Mouse (Mus musculus): ENCODE data around the gene Bcl6b.

Bcl6b gene

DNA sequence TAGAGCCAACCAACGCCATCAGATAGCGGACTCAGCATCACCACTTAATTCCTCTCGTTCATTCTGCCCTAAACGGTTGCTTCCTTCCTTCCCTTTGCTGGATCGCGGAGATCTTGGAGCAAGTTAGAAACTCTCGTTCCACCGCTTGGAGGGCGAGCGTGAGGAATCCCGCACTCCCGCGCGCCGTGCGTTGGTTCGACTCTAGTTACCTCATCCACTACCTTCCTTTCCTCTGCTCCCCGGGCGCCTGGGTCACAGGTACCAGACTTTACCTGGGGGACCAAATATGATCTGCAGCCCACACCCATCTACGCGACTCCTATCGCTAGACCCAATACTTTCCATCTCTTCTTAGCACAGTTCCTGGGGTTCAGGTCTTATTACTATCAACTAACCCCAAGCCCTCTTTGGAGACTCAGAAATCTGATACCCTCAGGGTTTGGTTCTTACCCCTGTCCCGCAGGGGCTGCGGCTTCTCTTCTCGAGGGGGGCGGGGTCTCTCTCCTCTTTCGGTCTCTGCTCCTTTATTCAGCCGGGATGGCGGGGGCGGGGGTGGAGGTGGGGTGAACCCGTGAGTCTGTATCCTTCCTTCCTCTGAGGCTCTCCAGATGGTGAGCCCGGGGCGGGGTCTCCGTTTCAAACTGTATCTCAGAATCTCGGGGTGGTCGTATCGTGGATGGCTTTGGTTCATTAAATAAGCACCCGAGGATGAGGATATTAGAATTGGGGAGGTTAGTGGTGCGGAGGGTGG, at the start of gene Bcl6b:
Bcl6b (minus strand) TSS at position 539 of the 751 bp plus-strand sequence.
- peak; percentile 70 to 77 for DNase-seq

DNA sequence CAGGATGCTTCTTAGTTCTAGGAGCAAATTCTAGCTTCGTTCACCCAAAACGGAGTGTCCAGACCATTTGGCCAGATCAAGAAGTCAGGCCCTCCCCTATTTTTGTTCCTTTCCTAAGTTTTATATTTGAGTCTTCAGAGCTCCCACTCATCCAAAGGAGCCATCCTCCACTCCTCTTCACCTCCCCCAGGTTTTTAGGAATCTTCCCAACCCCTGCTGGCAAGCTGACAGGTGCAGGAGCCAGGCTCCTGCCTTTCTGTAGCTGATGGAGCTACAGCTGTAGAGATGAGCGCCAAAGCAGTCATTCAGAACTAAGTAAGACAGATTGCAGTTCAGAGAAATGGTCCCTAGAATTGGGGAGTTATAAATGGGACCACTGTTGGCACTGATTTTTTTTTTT, 49.4 kb upstream of the Bcl6b start:
- DNase-seq, result no peak

DNA sequence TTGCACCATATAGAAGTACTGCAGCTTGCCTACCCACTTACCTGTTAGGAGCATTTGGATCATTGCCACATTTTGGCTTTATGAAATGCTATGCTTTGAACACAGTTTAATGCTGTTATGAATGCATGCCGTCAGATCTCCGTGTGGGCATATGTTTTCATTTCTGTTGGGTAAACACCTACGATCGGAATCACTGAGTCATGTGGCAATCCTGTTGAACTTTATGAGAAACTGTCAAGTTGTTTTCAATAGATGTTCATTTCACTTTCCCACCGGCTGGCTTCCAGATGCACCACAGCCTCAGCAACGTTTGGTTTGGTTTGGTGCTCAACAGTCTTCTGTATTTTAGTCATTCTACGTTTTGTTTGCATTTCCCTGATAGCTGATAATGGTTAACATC, 42.0 kb upstream of the Bcl6b start:
- no peak for DNase-seq

DNA sequence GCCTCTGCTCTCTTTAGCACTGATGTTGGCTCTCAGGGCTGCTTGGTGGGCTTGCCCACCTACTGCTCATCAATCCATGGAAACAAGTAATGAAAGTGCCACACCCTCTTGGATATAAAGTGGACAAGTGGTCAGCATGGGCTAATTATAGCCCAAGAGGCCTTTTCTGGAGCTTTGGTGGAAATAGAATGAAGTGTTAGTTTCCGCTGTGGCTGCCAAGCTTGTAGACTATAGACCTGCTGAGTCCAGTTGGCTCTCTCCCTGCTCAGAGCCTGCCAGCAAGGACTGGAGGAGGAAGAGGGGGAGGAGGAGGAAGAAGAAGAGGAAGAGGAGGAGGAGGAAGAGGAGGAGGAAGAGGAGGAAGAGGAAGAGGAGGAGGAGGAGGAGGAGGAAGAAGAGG, 36.8 kb upstream of the Bcl6b start:
- DNase-seq, result peak; percentile 22 to 48

DNA sequence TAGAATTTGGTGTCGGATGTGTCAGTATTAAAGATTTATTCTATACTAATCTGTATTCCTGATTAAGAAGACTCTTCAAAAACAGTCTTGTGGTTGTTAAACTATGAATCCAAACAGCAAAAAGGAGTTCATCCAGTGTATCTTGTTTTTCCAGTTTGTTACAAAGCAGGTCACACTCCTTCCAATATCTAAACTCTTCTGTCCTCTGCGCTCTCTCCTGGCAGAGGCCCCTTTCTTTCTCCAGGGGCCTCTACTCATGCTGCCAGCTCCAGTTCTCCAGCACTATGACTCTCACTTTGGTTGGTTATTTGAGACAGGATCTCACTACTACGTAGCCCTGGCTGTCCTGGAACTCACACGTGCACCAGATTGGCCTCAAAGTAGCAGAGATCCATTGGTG, 36.2 kb upstream of the Bcl6b start:
- no peak for DNase-seq

DNA sequence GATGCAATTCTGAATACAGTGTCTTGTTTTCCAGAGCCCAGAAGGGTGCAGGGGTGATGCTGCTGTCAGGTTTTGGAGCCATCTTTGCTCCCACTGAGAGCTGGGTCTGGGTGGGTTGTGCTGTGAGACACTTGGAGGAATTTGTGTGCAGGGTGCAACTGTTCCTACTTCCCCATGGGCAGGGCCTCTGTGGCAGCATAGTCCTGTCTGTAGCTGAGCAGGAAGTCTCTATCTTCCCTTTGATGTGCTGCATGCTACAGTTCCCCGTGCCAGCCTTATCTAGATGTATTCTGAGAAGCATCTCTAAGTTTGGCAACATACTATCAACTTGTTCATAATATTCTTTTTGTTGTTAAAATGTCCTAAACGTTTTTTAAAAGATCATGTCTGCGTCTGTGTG, 35.7 kb upstream of the Bcl6b start:
- no peak for DNase-seq

DNA sequence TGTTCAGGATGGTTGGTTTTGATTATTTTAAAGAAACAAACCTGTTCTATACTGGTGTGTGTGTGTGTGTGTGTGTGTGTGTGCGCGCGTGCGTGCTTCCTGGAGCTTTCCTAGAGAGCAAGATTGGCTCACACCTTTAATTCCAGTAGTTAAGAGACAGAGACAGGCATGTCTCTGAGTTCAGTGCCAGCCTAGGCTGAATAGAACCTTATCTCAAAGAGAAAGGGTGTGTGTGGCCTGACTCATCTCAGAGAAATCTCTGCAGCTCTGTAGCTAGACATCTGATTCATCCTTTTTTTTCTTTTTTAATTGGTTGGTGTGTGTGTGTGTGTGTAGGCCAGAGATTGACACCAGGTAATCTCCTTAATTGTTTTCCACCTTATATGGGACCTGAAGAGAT, 29.4 kb upstream of the Bcl6b start:
- DNase-seq, result no peak

DNA sequence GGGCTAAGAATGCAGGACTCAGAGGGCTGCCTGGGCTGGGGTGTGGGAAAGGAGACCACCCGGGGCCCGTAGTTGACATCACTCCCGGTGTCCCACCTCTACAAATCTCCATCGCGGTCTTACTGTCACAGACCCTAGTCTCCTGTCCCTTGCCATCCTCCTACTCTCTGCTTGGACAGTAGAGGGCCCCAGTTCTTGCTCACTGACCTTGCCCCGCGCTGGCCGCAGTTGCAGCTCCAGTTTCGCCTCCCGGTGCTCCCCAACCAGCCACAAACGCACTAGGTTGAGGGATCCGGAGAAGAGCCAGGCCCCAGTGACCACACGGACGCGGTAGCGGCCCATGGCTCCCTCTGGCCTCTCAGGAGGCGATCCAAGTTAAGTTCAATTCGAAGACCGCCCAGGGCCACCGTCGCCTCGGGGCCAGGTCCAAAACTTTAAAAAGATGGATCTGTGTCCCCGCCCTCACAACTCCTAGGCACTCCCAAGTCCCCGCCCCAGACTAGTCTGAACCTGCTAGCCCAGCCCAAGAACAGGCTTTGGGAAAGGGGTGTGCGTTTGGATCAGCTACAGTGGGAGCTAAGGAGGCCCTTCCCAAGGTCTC, 25.4 kb upstream of the Bcl6b start, which contains the start of gene Alox12:
Alox12 (minus strand) TSS at position 423 of the 601 bp plus-strand sequence.
- DNase-seq, result peak; percentile 69 to 84

DNA sequence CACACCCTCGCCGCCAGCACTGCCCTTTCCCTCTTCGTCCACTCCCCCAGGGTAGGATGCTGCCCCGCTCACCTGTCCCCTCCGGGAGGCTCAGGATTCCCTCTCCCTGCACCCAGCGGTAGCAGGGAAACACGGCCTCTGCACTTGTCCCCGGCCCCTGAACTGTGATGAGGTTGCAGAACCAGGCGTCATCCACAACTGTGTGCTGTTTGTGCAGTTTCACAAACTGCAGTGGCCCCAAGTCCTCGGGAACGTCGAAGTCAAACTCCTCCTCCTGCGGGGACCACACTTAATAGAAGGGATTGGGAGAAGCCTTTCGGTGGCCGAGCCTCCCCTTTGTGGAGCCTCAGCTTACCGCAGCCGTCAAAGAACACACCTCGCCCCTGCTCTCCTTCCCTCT, 24.7 kb upstream of the Bcl6b start:
- DNase-seq, result no peak

DNA sequence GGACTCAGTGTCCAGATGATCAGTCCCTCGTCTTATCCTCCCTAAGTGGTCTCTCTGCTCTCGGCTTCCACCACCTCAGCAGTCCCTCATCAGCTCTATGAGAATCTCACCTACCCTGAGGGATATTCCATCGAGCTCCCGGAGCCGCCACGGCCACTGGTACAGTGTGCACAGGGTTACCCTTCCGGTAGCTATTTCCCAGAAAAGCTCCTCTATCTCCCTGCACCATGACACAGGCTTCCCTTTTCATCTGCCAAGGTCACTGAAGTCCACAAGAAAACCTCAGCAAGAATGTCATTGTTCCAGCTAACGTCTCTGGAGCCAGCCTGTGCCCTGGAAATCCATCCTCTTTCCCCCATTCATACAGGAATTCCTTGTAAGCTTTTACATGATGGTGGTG, 22.3 kb upstream of the Bcl6b start:
- DNase-seq, result no peak

DNA sequence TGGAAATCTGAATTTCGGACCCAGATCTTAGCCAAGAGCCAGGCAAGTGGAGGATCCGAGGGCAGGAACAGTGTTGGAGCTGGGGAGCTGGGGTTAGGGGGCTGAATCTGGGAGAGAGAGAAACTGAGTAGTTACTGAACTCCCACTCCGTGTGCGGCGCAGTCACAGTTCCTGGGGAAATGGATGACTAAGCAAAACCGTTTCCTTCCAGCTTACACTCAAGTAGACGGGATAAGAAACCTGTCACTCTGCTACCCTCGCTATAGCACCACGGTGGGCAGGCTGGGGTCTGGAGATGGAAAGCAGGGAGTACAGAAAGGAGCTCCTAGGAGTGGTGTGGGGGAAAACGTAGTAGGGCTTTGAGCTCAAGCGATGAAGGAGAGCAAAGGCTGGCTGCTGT, 20.6 kb upstream of the Bcl6b start:
- peak in 1 of 2 experiments; percentile 20 for DNase-seq

DNA sequence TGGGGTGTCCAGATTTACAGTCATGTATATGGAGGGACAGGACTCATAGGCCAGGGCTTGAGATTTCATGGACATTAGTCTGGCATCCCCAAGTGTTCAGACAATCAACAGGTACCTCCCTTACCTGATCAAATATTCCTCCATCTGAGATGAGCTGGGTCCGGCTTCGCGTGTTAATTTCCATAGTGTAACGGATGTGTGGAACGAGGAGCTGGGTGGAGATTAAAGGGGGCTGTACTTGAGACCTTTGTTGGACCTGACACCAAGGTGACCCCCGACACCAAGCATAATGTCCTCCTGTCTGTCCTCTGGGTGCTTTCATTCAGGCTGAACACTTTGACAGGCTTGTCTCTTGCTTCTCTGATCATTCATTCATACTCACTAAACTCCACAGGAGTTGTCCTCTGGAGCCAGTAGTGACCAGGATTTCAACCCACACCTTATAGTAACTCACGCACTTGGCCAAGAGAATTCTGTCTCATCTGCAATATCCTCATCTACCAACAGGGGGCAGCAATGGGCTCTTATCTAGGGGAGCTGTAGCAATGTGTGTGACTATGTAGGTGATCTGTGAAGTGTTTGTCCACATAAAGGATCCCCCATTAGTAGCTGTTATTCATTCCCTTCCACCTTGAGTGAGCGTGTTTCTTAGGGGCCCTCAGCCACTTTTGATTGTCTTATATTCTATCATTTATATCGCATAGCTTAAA, 17.7 kb upstream of the Bcl6b start:
- peak; percentile 57 to 87 for DNase-seq

DNA sequence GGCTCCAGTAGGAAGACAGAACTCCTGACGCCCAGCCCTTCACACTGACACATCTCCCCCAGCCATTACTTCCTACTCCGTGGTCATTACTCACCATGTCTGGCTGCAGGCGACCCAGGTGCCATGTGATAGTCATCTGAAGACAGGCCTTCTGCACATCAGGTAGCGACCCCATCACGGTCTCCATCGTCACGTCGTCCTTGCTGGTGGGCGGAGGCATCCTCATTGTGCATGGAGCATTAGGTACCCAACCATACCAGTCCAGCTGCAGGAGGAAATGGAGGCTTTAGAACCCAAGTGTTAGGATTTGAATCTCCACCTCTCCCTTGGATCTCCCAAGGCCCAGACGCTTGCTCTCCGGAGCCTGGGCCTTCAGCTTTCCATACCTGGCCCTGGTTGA, 13.0 kb upstream of the Bcl6b start:
- peak in 1 of 2 experiments; percentile 36 for DNase-seq

DNA sequence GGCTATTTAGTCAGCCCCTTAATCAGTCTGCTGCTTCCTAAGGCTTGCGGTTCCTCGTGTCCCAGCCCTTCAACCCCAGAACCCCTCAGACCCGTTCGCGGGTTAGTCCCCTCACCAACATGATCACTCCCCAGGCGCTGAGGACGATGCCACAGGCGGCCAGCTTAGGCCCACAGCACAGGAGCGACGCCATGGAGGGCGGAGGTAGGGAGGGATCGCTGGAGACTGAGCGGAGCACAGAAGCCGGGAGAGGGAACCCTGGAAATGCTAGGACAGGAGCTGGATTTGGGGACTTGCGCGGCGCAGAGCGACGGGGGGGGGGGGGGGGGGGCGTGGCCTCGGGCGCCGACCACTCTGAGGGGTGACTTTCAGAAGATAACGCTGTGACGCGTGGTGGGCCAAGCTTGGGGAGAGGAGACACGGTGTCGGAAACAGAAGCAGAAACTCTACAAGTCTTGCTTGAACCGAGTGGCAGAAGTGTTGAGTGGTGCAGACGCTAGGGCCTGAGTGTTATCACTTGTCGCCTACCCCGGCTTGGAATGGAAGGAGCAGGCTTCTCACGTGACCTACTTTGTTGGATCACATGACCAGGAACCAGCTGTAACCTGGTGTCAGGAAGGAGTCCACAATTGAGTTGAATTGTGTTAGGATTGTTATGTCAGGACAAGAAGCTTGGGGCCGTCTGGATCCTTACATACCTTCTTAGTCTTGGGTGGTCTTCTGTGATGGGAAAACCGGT, 10.1 kb upstream of the Bcl6b start, which contains the start of the genes Gm21988 and Rnasek:
Gm21988 (minus strand) TSS at position 290 of the 739 bp plus-strand sequence.
Rnasek (minus strand) TSS at position 302 of the 739 bp plus-strand sequence.
- DNase-seq, result peak; percentile 87 to 90

DNA sequence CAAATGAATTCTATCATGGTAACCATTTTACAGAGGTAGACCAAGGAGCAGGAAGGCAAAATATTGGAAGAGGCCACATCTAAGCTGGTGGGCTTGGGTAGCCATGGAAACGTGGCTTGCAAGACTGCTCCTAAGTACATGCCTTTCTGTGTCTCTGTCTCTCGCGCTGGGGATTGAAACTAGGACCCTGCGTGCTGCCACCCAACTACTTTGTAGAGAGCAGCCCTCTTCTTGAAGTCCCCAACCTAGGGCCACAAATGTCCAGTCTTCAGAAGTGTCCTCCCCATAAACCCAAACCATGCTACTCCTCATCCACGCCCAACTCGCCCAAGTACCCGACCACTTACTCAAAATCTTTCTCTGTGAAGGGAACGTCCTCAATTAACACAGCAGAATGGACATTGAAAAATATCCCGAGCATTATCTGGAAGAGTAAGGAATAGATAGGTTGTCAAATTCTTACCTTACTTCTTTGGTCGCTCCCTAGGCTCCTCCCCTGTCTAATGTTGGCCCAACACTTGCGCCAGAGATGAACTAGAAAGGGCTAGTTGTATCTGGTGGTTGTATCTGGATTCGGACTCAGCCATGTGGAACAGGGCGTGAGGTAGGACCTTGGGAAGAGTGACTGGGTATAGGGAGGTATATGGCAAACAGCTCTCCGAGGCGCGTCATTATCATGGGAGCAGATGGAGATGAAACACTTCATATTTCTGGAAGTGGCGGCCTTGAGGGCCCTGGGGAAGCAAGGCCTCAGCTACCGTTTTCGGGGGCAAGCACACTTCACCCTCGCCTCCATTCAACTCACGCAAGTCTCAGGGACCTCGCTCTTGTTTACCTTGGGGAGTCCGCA, 9.2 kb upstream of the Bcl6b start:
- DNase-seq, result peak in 1 of 2 experiments; percentile 62

DNA sequence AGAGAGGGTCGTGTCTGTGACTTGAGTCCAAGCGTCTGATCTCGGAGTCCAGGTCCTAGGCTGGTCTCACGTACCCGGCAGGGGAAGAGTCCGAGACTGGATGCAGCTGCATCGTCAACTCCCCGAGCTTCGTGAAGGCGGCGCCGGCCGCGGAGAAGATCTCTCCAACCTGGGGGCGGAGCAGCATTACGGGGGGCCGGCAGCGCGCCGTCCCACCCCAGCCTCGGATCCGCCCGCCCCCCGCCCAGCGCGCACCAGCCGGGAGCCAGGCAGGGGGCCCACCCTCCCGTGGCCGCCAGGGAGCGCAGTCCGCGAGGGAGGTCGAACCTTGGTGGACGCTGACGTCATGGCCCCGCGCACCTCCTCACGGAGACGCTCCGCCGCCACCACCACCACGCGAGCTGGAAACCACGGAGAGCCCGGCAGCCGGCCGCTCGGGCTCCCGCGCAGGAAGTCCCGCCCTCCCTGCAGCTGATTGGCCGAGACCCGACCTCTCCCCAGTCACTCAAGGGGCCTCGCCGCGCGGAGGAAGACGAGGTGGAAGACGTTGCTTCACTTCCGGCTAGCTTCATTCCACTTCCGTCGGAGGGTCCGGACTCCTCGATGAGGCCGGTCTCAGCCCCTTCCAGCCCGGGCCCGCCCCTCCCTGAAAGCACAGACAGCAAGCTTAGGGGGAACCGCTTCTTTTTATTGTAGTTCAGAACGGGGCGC, 8.0 kb upstream of the Bcl6b start, which contains the start of gene 0610010K14Rik:
0610010K14Rik (minus strand) TSS at position 458 of the 711 bp plus-strand sequence.
- DNase-seq, result peak; percentile 98 to 99

DNA sequence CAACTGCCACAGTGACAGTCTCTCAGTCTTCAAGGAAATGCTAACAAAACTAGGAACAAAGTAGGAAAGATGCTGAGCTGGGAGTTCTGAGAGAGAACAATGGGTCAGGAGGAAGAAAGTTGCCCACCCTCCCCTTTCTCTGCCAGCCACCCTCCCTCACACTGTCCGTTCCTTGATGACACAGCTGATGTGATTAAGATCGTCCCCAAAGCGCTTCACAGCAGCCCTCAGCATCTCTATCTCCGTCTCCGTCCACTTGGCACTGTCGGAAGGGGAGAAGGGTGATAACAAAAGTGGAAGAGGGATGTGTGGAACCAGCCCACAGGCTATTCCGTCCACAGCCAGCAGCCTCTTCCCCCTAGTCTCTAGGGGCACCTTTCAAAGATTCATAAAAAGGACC, 7.1 kb upstream of the Bcl6b start:
- DNase-seq, result peak in 1 of 2 experiments; percentile 37

DNA sequence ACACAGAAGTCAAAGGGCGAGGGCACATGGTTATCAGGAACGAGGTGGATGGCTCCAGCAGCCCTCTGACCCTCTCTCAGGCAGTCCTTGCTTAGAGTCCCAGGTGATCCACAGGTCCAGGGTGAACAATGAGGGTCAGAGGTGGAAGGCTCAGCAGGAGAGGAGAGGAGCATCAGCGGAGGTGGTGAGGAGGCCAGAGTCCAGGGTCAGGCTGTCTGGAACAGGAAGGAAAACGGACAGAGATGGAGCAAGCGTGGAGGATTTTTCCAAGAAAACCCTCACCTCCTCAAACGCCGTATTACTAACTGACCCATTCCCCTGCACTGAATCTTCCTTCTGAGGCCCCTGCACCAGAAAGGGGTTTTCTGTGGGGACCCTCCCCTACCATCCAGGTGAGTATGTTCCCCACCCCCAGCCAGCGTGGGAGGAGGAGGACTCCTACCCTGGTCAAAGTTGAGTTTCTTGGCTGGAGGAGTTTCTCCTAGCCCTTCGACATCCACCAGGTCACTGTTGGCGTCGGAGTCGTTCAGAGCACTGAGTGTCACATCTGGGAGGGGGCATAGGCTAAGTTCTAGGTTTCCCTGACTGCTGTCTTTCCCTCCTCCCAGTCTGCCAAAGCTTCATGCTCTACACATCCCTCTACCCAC, 5.8 kb upstream of the Bcl6b start:
- DNase-seq, result peak; percentile 48 to 82

DNA sequence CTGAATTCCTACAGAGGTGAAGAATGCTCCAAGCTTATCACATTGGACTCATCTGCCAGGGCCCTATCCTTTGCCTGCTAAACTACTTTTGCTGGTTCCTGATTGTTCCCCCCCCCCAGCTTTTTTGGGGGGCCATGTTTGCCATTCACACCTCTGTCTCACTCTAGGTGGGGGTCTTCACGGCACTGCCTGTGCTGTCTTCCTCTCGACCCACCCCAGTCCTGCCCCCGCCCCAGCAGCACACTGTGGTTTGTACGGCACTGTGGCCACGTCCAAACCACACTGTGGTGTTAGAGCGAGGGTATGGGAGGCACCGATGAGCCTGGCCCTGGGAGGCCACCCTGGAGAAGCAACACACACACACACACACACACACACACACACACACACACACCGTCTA, 4.9 kb upstream of the Bcl6b start:
- peak in 1 of 2 experiments; percentile 28 for DNase-seq

DNA sequence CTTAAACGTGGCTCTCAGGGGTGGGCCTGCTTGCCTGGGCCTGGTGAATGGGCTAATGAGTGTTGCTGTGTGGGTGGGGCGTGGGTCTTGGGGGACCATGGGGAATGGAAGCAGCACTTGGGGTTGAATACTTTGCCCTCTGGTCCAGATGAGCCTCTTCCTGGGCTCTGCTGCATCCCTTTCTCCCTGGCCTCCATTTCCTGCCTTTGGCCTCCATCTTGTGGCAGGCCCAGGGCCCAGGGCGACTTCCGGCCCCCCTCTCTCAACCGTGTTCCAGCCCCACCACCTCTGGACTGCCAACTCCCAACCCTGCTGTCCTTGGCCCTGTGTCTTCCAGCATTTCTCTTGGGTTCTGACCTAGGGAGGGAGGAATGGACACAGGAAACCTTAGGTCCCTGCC, 4.4 kb upstream of the Bcl6b start:
- DNase-seq, result peak in 1 of 2 experiments; percentile 57
